Mouse (Mus musculus) embryonic fibroblast, embryonic 13.5 days (primary cell): ENCODE measurements at regions not wholly inside any gene's neighbourhood (a gene's known extent, or its start where the extent isn't known, plus 50 kb on each side); places are given as distances from the start of the nearest gene placed in this dataset.

Experiments
- CTCF ChIP-seq: IDR thresholded peaks from 2 replicates; pipeline ENCODE4 v1.5.1; 2011; ENCODE audit warnings: mild to moderate bottlenecking, control low read depth, low read length, moderate library complexity, borderline replicate concordance; ENCODE audit not compliant: insufficient read depth
- POLR2A ChIP-seq: IDR thresholded peaks from 2 replicates; pipeline ENCODE4 v1.6.1; 2011; ENCODE audit warnings: low read depth, mild to moderate bottlenecking, control low read depth, low read length, moderate library complexity

GRCm38 (mm10) chr15:59716872-59717271 lies 299.5 kb downstream of the 4933412E24Rik start:
- no peak for TF ChIP-seq CTCF
- TF ChIP-seq POLR2A, result no peak
